Mouse (Mus musculus) bone marrow, adult 2 months (tissue): ENCODE measurements around the gene Noa1. TPM values are rescaled to one million over a fixed set of nuclear protein-coding genes. Genes with fewer than 3 reads are reported as not detected.

Experiments
- H3K27ac ChIP-seq: fragments of 200-500 bp; 2 replicates; pipeline ENCODE4 v1.5.1; 2012; ENCODE audit warnings: low read depth, mild to moderate bottlenecking, control low read depth, inconsistent platforms, low read length; ENCODE audit not compliant: control insufficient read depth, poor library complexity, insufficient read depth
- H3K4me1 ChIP-seq: fragments of 200-500 bp; 2 replicates; pipeline ENCODE4 v1.6.1; 2011; ENCODE audit warnings: low read length; ENCODE audit not compliant: control insufficient read depth, insufficient read depth
- H3K4me3 ChIP-seq: fragments of 200-500 bp; replicated peaks from 2 replicates; pipeline ENCODE3; 2011; ENCODE audit warnings: mild to moderate bottlenecking, low read depth, low read length, control low read depth; ENCODE audit not compliant: control insufficient read depth
- CTCF ChIP-seq: fragments of 200-500 bp; IDR thresholded peaks from 2 replicates; pipeline ENCODE4 v1.5.1; 2011; ENCODE audit warnings: low read length, control low read depth; ENCODE audit not compliant: control insufficient read depth, insufficient read depth
- POLR2A ChIP-seq: fragments of 200-500 bp; IDR thresholded peaks from 2 replicates; pipeline ENCODE4 v1.6.1; 2011; ENCODE audit warnings: low read depth, mild to moderate bottlenecking, control low read depth, low read length, borderline replicate concordance; ENCODE audit not compliant: control insufficient read depth
- WGBS: fragments of 180-500 bp; shearing (Covaris S2); methylation state at CpG from one replicate; pipeline ENCODE4 v1.1.7; 2018; 5-methylcytosine and 5-hydroxymethylcytosine counted together
- polyA plus RNA-seq: library from polyadenylated mRNA; stranded (reverse); fragments of >200 nt; gene quantifications from 2 replicates; pipeline ENCODE4 v1.2.4, GENCODE M21; 2011; ENCODE audit warnings: low replicate concordance; ENCODE audit not compliant: missing spikeins, insufficient read depth, insufficient read length

Gene Noa1
- polyA plus RNA-seq, 1 experiment: 16.0 TPM

DNA sequence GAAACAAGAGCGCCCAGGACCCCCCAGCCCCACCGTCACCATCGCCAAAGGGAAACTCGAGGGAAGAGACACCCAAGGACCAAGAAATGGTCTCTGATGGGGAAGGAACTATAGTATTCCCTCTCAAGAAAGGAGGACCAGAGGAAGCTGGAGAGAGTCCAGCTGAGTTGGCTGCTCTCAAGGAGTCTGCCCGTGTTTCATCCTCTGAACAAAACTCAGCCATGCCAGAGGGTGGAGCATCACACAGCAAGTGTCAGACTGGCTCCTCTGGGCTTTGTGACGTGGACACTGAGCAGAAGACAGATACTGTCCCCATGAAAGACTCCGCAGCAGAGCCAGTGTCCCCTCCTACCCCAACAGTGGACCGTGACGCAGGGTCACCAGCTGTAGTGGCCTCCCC lies 27.6 kb downstream of the Noa1 start:
- WGBS: 85% methylated on average over 9 of the region's 9 CpGs

DNA sequence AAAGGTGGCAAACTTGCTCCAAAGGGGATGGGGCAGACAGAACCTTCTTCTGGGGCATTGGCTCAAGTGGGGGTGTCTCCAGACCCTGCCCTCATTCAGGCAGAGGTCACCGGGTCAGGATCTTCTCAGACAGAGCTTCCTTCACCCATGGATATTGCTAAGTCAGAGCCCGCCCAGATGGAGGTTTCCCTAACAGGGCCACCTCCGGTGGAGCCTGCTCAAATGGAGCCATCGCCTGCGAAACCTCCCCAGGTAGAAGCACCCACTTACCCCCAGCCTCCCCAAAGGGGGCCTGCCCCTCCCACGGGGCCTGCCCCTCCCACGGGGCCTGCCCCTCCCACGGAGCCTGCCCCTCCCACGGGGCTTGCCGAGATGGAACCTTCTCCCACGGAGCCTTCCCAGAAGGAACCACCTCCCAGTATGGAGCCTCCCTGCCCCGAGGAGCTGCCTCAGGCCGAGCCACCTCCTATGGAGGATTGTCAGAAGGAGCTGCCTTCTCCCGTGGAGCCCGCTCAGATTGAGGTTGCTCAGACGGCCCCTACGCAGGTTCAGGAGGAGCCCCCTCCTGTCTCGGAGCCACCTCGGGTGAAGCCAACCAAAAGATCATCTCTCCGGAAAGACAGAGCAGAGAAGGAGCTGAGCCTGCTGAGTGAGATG lies 28.2 kb downstream of the Noa1 start:
- Histone ChIP-seq H3K27ac (no peak overlapping the region), H3K4me1 (no peaks in the 10 kb centered on the region), H3K4me3 (no peak overlapping the region)
- WGBS: 90% methylated on average over 20 of the region's 20 CpGs
- TF ChIP-seq POLR2A: no peak
- no peak for TF ChIP-seq CTCF

More for the DNA sequence above, 27.6 kb downstream of the Noa1 start:
- TF ChIP-seq CTCF (no peak), POLR2A (no peak)
- H3K27ac ChIP-seq: no peak overlapping the region
- H3K4me1 ChIP-seq: no peaks in the 10 kb centered on the region
- no peak overlapping the region for H3K4me3 ChIP-seq

DNA sequence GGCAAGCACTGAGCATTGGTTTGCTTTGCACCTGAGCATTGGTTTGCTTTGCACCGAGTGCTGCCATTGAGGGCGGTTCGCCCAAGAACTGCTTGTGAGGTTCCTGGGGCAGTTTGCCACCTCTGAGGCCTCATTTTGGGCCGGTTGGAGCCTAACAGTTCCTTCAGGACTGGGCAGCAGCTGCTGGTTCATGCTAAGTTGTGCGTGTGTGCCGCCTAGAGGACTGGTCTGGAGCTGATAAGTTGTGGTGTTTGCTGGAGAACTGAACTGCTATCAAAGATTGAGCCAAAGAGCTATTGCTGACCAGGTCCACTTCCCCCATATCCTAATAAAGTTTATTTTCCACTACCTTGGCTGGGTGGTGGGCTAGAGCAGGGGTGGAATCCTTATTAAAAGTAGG lies 32.7 kb downstream of the Noa1 start:
- 73% methylated on average over 6 of the region's 6 CpGs for WGBS
- Histone ChIP-seq H3K4me3 (no peak overlapping the region), H3K27ac (no peak overlapping the region), H3K4me1 (no peaks in the 10 kb centered on the region)
- no peak for TF ChIP-seq CTCF
- TF ChIP-seq POLR2A: no peak

DNA sequence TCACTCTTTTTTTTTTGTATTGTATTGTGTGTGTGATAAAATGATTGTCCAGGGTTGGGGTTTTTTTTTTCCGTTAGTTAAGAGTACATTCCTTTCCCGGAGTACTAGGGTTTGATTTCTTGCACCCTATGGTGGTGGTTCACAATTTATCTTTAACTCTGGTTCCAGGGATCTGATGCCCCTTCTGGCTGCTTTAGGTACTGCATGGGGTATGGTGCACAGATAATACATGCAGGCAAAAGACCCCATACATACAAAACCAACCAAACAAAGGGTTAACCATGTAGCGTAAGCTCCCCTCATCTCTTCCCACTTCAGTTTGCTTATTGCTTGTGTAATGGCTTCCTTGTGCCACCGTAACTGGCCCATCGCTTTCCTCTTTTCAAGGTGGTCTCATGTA lies 33.9 kb downstream of the Noa1 start:
- Histone ChIP-seq H3K4me1 (no peaks in the 10 kb centered on the region), H3K4me3 (no peak overlapping the region), H3K27ac (no peak overlapping the region)
- 73% methylated on average over 5 of the region's 5 CpGs for WGBS
- TF ChIP-seq POLR2A (no peak), CTCF (no peak)

DNA sequence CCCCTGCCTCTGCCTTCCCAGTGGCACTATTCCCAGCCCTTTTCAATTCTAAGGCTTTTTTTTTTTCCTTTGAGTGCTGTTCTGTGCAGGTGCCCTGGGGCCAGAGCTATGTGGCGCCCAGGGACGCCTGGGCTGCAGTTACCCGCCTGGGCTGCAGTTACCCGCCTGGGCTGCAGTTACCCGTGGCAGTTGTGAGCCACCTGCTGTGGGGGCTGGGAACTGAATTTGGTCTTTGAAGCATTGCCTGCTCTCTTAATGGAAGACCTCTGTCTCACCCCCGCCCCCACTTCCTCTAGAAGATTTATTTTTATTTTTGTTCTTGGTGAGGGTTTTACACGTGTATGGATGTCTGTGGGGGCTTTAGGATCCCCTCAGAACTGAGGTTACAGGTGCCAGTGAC lies 36.7 kb downstream of the Noa1 start:
- H3K27ac ChIP-seq: no peak overlapping the region; the same call in 1 of the 2 replicates
- no peak overlapping the region for H3K4me3 ChIP-seq
- 43% methylated on average over 7 of the region's 7 CpGs for WGBS
- H3K4me1 ChIP-seq: no peaks in the 10 kb centered on the region
- TF ChIP-seq POLR2A: no peak
- 0 out of 2 replicates have a peak, but pooled peaks have one; percentile 17 for TF ChIP-seq CTCF

DNA sequence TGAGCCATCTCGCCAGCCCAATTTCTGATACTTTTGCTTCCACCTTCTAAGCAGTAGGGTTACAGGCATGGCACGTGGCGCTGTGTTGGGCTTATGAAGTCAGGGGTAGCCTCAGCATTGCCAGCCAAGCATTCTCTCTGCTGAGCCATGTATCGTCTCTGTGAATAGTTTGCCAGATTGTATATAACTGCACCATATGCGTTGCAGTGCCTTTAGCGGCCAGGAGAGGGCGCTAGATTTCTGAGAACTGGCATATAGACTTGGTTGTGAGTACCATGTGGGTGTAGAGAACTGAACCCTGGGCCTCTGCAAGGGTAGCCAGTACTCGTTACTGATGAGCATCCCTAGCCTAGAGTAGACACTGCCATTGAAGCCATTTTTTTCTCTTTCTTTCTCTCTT lies 40.5 kb downstream of the Noa1 start:
- TF ChIP-seq POLR2A (no peak), CTCF (peak; percentile 32; the same call in 1 of the 2 replicates)
- peaks cover 2% of the 10 kb centered on the region; the same call in 1 of the 2 replicates for H3K4me1 ChIP-seq
- 84% methylated on average over 8 of the region's 8 CpGs for WGBS
- H3K27ac ChIP-seq: no peak overlapping the region
- H3K4me3 ChIP-seq: no peak overlapping the region

DNA sequence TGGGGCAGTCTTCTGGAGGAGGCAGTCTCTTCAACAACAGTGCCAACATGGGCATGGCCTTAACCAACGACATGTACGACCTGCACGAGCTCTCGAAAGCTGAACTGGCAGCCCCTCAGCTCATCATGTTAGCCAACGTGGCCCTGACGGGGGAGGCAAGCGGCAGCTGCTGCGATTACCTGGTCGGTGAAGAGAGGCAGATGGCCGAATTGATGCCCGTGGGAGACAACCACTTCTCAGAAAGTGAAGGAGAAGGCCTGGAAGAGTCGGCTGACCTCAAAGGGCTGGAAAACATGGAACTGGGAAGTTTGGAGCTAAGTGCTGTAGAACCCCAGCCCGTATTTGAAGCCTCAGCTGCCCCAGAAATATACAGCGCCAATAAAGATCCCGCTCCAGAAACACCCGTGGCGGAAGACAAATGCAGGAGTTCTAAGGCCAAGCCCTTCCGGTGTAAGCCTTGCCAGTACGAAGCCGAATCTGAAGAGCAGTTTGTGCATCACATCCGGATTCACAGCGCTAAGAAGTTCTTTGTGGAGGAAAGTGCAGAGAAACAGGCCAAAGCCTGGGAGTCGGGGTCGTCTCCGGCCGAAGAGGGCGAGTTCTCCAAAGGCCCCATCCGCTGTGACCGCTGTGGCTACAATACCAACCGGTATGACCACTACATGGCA lies 41.8 kb downstream of the Noa1 start:
- TF ChIP-seq POLR2A: no peak
- no peak for TF ChIP-seq CTCF
- no peak overlapping the region for H3K27ac ChIP-seq
- 94% methylated on average over 30 of the region's 30 CpGs for whole genome bisulfite sequencing
- peaks cover 2% of the 10 kb centered on the region; the same call in 1 of the 2 replicates for H3K4me1 ChIP-seq
- no peak overlapping the region for H3K4me3 ChIP-seq

DNA sequence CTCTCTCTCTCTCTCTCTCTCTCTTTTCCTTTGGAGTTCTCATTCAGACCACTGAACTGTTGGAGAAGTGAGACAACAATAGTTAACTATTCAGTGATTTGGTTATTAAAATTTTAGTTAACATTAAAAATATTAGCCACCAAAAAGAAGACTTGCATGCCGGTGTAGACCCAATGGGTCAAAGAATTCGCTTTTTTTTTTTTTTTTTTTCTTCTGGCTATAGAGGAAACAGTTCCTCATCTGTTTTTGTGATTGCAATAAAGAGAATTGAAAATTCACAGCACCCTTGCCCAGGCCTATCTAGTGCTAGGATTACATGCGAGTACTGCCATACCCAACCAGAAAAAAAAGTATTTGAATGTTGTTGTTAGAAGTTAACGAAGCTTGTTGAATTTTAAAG lies 42.4 kb downstream of the Noa1 start:
- Histone ChIP-seq H3K4me1 (peaks cover 2% of the 10 kb centered on the region; the same call in 1 of the 2 replicates), H3K27ac (no peak overlapping the region), H3K4me3 (no peak overlapping the region)
- TF ChIP-seq POLR2A (no peak), CTCF (no peak)
- 54% methylated on average over 4 of the region's 4 CpGs for WGBS

DNA sequence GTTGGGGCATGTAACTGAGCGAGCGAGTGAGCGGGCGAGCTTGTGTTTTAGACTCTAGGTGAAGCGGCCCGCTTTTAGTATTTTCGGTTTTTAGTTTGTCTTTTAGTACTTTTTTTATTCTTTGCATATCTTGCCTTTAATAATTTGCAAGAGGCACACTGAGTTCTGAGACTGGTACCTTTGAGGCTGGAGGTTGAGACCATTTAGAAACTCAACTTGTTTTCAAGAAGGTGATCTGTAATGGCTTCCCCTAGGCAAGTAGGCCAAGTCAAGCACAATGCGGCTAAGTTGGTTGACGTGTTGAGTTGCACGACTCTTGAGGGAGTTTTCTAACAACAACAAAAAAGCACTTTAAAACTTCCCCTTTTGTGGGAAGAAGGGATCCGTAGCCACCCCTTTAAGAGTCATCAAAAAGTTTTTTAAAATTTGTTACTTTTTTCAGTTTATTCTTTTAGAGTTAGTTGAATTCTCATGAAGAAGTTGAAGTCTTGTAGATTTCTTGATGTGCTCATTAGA lies 42.9 kb downstream of the Noa1 start:
- no peak for TF ChIP-seq POLR2A
- TF ChIP-seq CTCF: no peak
- H3K4me1 ChIP-seq: peaks cover 2% of the 10 kb centered on the region; the same call in 1 of the 2 replicates
- 0% methylated on average over 11 of the region's 11 CpGs for WGBS
- H3K4me3 ChIP-seq: peak overlapping the region; percentile 97
- peak overlapping the region; percentile 86 for H3K27ac ChIP-seq
